Mouse (Mus musculus) T-helper 2 cell (primary cell): ENCODE results near the gene Il2.

ENCODE experiments used
- in situ Hi-C: fragments of 300-600 bp; cut with MboI, MseI; formaldehyde crosslinking; loops from one replicate; pipeline ENCODE4 v1.15.1; 2025; ENCODE audit warnings: high pct_unique_total_duplicates

Il2 gene

DNA sequence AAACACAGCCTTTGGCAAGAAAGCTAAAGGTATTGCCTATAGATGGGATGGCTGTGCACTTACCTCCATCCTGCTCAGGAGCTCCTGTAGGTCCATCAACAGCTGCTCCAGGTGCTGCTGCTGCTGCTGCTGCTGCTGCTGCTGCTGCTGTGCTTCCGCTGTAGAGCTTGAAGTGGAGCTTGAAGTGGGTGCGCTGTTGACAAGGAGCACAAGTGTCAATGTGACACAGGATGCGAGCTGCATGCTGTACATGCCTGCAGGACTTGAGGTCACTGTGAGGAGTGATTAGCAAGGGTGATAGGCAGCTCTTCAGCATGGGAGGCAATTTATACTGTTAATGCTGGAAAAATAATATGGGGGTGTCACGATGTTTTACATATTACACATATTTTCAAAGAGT lies at the start of gene Il2:
Gene Il2, minus strand, starts transcription at position 305 of the 400 bp plus-strand sequence.
- in situ Hi-C loops: loop anchor here (25.0 kb wide), 1 partner anchor 537 kb away; no protein-coding TSS in a partner anchor

DNA sequence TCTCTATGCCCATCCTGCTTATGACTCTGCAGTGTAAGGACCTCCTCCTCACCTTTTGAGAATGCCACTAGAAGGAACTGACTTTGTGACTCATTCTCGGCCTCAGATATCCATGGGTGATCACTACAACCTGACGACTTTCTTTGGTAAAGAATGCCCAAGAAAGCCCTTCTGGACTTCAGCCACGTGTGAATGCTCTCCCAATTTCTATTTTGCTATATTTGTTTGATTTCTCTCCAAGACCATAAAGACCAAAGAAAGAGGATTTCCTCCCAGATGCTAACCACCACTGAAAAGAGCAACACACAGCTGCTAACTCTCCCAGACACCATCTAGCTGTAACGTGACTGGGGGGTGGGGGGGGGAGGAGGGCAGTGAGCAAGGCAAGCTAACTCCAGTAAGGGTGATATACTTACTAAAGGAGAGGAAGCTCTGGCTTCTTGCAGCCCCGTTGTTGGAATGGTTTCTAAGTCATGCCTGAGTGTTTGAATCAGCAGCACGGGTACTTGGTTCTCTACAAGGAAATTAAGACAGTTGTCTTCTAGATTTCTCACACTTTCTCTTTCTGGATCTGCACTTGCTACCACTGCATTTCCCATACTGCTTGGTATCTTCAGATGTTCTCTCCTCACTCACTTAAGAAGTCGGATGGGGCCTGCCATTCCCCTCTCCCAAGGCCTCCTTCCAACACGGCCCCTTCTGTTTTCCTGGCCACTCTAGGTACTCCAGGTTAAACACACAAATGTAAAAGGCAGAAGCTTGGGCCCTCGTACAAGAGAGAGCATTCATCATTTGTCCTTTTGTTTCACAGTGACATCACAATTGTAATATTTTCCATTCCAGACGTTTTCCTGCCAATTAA lies 49.2 kb upstream of the Il2 start:
- in situ Hi-C loops: no loop called here

DNA sequence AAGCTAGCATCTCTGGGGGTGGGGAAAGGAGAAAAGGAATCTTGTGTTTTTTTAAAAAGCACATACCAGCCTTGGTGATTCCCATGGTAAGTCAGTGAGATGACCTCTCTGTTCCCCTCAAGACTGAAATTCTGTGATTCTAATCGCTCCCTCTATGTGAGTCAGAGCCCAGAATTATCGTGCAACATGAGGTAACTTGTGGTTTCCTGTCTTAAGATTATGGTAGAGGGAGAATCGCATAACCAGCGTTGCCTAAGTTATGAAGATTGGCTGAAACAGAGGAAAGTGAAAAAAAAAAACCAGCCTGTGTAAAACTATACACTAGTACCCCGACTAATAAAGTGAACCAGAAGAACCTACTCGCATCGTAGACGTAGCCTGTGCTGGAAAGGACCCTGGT lies 47.5 kb upstream of the Il2 start:
- in situ Hi-C loops: no loop called here

DNA sequence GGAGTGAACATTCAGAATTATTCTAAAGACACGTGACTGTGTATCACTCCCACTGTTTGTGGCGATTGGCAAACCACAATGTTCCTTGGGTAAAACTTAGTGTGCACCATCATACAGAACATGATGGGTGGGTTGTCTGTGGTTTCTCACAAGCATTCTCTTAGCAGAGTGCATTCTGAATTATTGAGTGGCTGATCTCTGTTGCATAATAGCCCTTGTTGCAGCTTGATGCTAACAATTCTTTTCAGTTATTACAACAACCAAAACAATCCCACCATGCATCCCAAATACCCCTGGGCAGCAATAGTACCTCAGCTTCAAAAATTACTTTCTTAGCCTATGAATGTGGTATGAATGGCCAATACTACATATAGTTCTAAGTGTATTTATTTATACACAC lies 43.5 kb upstream of the Il2 start:
- in situ Hi-C loops: no loop called here

DNA sequence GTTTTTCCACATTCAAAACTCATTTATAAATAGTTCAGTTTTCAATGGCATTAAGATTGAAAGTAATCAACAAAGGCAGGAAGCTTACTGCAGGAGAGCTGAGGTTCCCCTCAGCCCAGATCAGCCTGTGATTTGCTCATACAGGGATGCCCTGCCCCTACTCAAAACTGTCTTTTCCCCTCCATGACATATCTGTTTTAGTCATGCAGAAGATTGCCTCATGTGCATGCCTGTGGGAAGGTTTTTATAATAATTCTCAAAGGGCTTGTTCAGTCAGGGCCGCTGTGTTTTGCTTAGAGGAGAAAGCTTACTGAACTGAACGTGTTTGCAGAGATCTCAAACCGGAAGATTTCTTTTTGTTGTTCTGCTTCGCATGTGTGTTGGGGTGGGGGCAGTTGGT lies 35.3 kb upstream of the Il2 start:
- in situ Hi-C loops: no loop called here

DNA sequence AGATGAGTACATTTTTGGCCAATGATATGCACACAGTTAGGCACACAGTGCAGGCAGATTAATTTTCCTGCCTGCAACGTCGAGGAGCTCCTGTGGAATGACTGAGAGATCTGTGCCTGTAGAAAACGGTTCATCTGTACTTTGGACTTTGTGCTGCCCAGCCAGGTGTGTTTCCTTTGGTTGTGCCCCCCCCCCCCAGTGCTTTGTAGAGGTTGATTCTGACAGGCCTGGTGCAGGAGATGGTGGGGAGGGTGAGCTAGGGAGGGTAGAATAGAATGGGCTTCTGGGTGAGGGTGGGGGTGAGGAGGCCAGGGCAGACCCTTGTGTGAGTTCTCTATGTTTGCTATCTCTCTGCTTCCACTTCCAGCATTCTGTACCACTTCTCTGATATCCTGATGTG lies 32.5 kb upstream of the Il2 start:
- in situ Hi-C loops: no loop called here

DNA sequence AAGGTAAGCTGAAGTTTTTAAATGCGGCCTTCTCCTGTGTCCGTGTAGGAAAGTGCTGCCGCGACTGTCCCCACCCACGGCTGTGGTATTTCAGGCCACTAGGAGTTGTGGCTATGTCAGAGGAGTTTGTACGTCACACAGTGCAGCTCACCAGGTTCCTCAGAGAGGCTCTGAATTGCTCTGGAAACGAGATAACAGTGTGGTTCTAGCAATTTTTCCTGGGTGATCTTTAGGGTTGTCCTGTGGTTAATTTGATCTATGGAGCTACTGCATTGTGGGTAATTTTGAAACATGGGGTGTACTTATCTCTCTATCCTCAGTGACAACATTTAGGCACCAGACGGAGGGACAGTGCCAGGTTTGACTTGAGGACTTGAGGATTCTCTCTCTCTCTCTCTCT lies 31.3 kb upstream of the Il2 start:
- in situ Hi-C loops: no loop called here

DNA sequence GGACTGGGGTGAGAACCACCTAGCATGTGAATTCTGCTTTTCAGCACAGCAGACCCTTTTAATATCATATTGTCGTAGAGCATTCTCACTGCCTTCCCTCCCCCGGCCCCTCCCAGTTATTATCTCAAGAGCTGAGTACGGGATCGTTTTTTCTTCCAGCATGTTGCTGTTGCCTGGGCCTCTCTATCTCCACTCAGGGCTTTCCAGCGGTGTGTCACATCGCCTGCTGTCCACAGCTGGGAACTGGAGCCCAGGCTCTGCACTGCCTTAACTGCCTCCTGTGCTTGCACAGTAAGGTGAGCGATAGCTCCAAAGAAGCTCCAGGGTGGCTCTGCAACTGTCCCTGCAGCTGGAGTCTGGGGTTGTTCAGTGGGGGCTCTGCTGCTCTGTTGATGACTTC lies 28.6 kb upstream of the Il2 start:
- in situ Hi-C loops: no loop called here

DNA sequence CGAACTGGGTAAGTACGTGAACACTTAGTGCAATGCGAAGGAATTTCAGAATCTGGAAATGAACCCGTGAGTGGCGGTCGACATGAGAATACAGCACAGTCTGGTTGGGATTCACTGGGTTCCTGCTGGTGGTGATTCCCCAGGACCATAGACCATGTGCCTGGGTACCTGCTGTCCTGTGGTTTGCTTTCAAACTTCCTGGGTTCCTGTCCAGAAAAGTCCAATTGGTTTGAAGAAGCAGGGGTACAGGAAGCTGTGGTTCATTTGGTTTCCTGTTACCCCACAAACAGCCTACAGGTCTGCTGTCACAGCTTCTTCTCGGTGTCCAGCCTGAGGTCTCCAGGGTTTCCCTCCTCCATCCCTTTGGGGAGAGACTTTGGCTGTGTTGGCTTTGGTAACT lies 27.2 kb upstream of the Il2 start:
- in situ Hi-C loops: no loop called here

DNA sequence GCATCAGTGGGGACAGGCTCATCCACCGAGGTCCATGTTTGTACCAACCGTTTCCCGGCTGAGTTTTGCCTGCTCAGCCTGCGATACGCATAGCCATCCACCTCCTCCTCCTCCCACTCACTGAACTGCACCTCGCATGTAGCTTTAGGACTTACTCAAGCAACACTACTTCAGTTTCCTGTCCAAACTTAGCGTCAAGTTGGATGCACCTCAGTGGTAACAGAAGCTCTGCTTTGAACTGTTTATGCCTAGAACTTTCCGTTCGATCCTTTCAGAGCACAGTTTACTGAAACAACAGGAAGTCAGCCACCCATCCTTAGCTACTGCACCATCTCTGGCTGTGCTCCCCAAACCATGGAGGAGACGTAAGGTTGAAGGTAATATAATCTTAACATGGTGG lies 26.5 kb upstream of the Il2 start:
- in situ Hi-C loops: no loop called here

DNA sequence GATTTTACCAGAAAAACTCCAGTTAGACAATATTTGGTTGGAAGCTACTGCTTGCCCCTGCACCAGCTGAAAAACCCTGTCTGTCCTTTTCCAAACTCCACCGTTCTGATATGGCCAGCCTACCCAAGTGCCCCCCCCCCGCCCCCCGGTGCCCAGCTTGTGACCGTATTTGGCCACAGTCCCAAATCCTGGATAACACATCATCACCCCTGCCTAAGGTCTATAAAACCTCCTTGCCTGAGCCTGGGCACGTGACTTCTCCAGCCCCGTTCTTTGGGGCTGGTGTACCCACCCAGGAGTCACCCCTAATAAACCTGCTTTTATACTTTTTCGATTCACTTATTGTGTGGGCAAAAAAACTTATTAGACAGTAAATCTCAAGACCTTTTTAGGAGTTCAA lies 21.1 kb upstream of the Il2 start:
- in situ Hi-C loops: loop anchor here (25.0 kb wide), 1 partner anchor 515 kb away; no protein-coding TSS in a partner anchor

DNA sequence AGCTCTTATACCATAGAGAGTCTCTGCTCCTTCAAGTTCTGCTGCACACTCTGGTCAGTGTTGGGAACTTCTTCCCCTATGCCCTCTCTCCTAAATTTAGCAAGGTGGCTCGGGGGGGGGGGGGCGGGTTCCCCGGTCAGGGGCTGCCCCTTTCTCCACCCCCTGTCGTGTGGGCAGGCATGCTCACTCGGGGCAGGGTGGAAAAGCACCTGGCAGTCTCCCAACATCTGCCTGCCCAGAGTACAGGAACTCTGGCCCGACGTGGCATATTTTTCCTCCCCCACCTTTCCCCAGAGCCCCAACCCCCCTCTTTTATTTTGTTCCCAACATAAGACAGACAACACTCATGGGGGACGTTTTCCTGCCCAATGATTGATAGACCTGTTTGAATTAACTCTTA lies 20.6 kb upstream of the Il2 start:
- in situ Hi-C loops: loop anchor here (25.0 kb wide), 1 partner anchor 516 kb away; no protein-coding TSS in a partner anchor

DNA sequence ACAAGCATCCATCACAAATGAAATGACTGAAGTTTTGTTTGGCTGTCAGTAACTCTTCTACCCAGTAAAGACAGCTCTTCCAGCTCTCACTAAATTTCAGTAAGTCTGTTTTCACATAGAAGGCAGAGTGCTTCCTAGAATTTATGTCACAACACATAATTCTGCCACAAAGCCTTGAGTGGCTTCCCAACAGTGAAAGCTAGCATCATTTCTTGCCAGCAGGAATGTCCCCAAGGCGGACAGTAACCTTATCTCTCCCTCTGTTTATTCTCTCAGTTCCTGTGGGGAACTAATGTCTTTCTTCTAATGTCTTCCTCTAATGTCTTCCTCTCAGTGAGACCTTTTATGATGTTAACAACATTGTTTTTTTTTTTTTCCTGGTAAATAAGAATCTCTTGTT lies 19.2 kb upstream of the Il2 start:
- in situ Hi-C loops: loop anchor here (25.0 kb wide), 1 partner anchor 517 kb away; no protein-coding TSS in a partner anchor

DNA sequence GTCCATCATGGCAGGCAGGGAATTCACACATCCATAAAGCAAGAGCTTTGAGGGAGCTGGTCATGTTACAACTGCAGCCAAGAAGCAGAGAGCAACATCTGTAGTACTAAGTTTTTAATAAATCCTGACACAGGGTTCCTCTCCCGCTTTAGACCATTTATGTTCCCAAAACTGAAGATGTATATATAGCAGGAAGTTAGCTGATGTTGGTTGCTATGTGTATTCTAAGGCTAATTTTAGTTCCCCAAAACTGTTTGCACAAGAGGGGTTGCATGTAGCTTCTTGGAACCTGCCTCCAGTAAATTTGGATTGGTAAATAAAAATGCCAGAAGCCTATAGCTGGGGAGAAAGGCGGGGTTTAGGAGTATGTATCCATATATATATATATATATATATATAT lies 16.1 kb upstream of the Il2 start:
- in situ Hi-C loops: loop anchor here (25.0 kb wide), 1 partner anchor 520 kb away; no protein-coding TSS in a partner anchor

DNA sequence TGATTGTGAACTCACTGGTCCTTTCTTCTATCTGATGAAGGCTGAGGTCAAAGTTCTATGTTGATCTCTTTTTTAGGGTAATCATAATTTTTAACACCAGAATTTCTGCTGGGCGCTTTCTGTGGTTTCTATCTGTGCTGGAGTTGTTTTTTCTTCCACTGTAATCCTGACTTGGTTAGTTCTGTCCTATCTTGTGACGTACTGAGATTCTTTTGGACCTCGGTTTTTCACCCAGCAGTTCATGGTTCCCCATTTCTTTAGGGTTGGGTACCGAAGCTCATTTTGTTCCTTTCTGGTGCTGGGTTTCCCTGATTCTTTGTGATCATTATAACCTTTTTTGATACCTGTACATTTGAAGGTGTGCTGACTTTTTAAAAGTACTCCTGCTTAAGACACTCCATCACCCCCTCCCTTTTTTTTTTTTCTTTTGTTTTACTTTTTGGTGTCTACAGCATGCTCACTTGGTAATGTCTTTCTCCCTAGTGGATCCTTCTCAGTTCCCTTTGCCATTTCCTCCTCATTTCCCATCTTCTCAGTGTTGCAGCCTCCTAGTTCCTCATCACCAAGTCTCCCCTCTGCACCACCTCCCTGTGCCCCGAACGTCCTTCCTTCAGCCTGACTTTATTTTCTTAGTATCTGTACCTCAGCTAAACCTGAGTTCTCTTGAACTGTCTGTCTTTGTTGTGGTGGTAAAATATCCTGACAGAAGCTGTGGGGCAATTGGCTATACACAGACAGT lies 14.6 kb upstream of the Il2 start:
- in situ Hi-C loops: loop anchor here (25.0 kb wide), 1 partner anchor 522 kb away; no protein-coding TSS in a partner anchor

DNA sequence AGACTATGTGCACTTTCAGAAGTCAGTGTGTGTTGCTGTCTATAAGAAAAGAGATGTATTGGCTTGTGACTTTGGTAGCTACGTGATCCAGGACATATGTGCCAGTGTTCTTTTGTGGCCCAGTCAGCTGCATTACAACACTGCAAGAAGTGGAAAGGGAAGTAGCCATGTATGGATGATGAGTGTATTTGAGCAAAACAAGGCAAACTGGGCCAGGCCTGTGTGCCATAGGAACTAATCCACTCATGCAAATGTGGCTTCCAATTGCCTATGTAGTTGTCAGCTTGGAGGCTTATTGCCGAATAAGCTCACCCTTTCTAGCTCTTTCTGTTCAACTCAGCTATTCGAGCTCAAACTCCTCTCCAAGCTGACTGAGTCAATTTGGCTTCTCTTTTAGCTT lies 13.4 kb upstream of the Il2 start:
- in situ Hi-C loops: loop anchor here (10.0 to 25.0 kb wide), 2 partner anchors 46 to 523 kb away; no protein-coding TSS in a partner anchor

DNA sequence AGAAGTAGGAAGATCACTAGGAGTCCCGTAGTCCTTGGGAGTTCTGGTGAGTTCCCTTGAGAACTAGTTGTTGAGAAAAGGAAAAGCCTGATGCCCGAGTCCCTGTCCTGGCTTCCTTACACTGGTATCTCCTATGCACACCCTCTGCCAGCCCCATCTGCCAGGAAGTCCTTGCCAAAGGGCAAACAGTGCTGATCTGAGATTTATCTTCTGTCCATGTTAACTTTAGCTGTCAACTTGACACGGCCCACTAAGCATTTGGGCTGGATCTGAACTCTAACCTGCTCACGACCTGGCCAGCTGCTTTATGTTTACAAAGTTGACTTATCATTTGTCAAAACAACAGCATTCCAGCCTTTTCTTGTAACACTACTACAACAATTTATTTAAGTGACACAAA lies 11.5 kb upstream of the Il2 start:
- in situ Hi-C loops: loop anchor here (10.0 to 25.0 kb wide), 2 partner anchors 48 to 525 kb away; no protein-coding TSS in a partner anchor

DNA sequence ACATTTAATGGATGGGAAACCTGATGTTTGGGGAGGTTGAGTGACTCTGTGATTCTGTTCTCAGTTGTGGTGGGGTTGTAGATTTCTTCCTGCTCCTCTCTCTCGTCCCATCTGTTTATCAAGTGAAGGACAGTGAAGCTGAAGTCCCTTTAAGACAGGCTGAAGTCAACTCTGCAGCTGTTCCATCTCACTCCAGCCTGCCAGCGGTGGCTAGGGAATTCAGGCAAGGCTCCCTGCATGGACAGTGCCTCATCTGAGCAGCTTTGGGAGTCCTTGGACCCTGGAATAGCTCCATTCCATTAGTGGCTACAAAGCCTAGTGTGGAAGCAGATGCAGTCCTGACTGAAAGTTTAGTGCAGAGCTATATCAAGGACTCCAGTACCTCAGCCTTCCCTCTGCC lies 3.3 kb upstream of the Il2 start:
- in situ Hi-C loops: loop anchor here (25.0 kb wide), 1 partner anchor 533 kb away; no protein-coding TSS in a partner anchor

DNA sequence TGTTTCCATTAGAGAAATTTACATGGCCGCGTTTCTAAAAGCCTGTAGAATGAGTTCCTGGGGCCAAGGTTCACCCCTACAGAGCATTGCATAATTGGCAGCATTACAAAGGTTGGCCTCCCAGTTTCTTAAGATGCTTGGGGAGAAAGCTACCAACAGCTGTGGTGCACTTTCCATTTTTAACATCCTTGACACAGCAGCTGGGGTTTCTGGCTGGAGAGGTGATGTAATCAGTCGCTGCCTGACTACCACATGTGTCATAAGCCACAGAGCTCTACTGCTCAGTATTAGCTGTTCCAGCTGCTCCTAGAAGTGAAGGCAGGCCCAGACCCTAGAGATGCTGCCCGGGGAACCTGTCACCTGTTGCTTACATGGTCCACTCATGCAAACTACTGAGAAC lies 2.5 kb upstream of the Il2 start:
- in situ Hi-C loops: loop anchor here (25.0 kb wide), 1 partner anchor 534 kb away; no protein-coding TSS in a partner anchor

DNA sequence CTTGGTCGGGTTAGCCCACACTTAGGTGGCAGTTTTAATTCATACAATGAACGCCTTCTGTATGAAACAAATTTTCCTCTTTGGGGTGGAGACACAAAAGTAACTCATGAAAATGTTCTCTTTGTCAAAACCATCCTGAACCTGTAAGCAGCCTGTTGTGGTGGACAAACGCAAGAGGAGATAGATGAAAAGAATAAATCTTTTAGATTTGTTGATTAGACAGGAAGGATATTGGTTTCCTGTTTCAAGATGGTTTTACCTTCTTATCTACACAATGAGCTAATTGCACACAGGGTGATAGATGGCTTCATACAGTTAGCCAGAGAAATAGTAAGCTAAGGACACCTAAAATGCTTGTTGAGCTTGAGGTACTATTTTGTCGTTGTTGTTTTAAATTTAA lies 403 bp upstream of the Il2 start:
- in situ Hi-C loops: loop anchor here (25.0 kb wide), 1 partner anchor 536 kb away; no protein-coding TSS in a partner anchor

DNA sequence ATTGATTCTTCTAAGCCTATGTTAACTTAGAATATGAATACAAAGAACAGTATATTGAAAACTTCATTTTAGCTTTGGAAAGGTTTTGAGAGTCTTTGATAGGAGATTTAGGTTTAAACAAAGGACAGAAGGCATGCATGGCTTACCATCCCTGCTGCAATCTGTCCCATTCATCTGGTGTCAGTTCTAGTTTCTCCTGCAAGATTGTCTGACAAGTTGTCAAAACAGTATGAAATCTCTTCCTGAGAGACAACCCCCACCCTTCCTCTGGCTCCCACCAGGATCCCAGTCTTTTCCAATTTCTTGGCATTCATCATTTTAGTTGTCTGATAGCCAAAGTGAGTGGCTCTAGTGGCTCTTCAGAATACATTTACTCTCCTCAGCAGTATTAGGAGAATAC lies 35.0 kb downstream of the Il2 start:
- in situ Hi-C loops: no loop called here

DNA sequence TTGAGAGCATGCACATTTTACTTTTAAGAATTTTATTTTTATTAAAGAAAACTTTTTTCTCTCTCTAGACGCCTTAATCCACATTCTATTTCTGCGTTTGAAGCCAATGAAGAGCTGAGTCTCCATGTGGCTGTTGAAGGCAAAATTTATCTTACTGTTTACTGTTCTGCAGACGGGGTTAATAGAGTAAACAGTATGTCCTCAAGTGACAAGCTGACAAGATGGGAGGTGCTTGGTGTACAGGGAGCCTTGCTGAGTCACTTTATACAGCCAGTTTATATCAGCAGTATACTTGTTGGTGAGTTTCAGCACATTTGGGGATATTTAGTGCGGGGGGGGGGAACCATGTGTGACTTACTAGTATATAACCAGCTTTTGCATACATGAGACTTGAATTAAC lies 40.9 kb downstream of the Il2 start:
- in situ Hi-C loops: no loop called here
